Mouse (Mus musculus) kidney, adult 2 months (tissue): ENCODE results near the gene Nfib.

Experiments
- CTCF ChIP-seq: fragments of 200-500 bp; conservative IDR thresholded peaks from 2 replicates; pipeline ENCODE4 v1.5.1; 2011; ENCODE audit warnings: low read depth, mild to moderate bottlenecking, control low read depth, low read length, moderate library complexity, mixed read lengths; ENCODE audit not compliant: insufficient read depth, insufficient read length
- POLR2A ChIP-seq: fragments of 200-500 bp; IDR thresholded peaks from one replicate; pipeline ENCODE4 v1.6.1; 2011; ENCODE audit warnings: low read depth, low read length, control low read depth

DNA sequence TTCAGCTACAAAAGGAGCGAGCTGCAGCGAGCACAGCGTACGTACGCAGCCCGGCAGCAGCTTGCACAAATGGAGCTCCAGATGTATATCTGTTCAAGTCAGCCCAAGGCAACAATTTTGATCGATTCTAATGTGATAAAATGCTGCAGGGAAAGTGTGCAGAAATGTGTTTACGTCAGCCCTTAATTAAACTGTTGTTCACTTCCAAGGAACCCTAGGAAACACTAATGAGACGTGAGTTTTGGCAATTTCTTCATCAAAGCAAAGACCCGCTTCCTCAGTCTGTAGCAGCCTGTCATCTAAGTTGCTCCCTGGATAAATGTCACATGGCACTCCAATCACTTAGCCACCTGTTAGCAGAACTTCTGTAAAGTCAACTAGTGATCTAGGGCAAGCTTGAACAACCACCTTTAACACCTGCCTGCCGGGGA is 368.6 kb downstream of the Nfib start:
- no peak for TF ChIP-seq CTCF
- TF ChIP-seq POLR2A, result no peak
